Mouse (Mus musculus) inflammation-experienced regulatory T-cells, adult 6 months (primary cell): Measurements from ENCODE around the gene Atxn7l2. TPM values are rescaled to one million over a fixed set of nuclear protein-coding genes. Genes with fewer than 3 reads are reported as not detected.
"Not testable (repeated sequence)": the region's sequence is repeated elsewhere in the genome, so short reads cannot be mapped to it uniquely, and the experiment has no call there.

Experiments
- ATAC-seq: one replicate; pipeline ENCODE4 v1.8.0; 2017
- polyA plus RNA-seq, 3 experiments: library from polyadenylated mRNA; unstranded; fragments of 100-300 nt; shearing (Covaris generic); gene quantifications; one replicate each; pipeline ENCODE4 v1.2.1; 2017

Atxn7l2 gene
- 1 to 10 TPM; 4.7 to 5.9 (median 5.6) TPM for polyA plus RNA-seq

DNA sequence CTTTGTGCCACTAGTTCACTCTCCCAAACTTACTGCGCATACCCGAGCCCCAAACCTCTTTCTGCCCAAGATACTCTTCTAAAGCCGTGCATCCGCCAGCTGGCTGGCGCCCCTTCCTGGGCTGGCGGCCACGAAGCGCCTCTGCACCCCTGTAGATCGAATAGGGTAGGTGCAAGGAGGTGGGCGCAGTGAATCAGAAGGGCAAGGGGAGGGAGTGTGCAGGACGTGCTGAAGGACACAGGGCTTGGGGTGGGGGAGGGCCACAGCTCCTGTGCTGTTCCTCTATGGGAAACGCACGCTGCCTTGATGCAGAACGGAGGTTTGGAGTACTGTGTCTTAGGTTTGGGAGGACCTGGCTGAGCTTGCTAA lies at the start of gene Atxn7l2:
Gene Atxn7l2 (minus strand): TSS at position 164 of the 369 bp plus-strand sequence.
- ATAC-seq, result peak; percentile 84

DNA sequence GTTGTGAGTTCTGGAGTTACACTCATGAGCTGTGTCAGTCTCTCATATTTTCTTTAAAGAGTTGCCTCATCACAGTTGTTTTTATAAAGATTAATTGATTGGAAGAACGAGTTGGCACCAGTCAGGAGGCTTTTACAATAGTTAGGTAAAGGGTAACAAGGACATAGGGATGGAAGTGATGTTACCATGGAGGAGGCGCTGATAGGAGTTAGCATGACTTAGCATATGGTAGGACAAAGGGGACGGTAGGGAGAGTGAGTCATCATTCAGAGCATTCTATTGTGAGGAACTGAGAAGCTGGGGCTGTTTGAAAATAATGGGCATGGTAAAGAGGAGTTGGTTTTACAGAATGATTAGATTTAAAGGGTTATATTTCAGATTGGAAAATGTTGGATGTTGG lies 48.6 kb upstream of the Atxn7l2 start:
- ATAC-seq, result no peak

DNA sequence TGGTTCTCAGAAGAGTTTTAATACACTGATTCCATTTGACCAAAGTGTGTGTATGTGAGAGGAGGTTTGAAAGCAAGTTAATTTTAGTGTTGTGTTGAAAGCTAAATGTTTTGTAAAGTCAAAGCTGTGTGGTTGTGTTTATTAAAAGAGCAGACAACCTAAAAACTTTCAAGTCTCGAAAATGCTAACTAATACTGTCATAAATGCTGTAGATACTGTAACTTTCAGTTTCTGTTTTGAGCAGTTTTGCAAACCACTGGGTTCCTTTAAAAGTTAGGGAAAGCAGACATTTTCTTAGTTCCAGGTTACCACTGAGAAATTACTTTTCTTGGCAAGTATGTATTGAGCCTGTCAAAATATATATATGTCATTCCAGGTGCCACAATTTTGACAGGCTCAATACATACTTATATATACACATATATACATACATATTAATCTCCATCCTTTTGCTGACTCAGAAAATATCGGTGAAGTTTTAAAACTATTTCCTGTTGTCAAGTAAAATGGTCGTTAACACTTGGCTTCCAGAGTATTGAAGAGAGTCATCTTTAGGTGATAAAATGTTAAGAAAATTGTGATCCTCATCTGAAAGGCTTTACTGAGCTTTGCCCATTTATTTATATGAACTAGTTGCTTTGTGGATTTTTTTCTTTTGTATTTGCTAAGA lies 47.2 kb upstream of the Atxn7l2 start:
- no peak for ATAC-seq

DNA sequence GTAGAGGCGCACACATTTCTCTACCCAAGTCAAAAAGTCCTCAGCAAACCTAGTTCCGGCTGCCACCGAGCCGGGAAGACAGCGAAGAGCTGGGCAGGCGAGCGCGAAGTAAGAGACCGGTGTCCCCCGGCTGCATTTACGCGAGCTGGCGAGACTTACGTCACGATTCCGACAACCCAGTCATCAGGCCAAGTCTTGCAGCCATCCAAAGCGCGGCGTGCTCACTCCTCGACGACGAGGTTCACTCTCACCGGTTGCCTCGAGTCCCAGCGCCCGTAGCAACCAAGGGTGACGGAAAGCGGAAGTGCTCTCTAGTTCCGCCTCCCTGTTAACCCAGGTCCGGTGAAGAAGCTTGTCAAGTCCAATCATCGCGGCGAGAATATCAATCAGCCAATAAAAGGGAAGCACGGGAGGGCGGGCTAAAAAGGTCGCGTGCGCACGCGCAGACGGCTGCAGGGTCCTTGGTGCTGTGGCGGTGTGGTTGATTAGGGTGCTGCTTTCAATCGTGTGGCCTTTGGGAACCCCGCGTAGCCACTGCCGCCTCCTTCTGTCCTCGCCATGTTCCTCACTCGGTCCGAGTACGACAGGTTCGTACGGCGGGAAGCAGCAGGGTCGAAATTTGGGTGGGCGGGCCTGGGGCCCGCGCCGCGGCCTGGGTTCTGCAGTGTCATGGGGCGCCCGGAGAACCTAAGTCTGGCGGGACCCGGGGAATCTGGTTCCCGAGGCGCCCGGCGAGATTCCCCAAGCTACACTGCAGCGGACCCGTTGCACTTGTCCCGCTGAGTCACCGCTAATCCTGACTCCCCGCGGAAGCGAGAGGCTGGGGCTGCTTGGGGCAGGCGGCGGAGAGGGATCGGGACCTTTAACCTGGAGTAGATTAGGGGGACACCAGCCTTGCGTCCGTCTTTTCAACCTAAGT lies 46.2 kb upstream of the Atxn7l2 start, which contains the start of gene Psma5:
Gene Psma5 (plus strand): TSS at position 208 of the 919 bp plus-strand sequence.
- peak; percentile 100 for ATAC-seq

GRCm38 (mm10) chr3:108246857-108247256 lies 36.1 kb upstream of the Atxn7l2 start:
- no peak for ATAC-seq

GRCm38 (mm10) chr3:108241243-108241839 lies 30.6 kb upstream of the Atxn7l2 start:
- no peak for ATAC-seq

GRCm38 (mm10) chr3:108237474-108238102 lies 26.9 kb upstream of the Atxn7l2 start:
- not testable (repeated sequence) for ATAC-seq

- ATAC-seq, result no peak
These were observed 20.9 kb upstream of the Atxn7l2 start for GRCm38 (mm10) chr3:108231646-108232045.

DNA sequence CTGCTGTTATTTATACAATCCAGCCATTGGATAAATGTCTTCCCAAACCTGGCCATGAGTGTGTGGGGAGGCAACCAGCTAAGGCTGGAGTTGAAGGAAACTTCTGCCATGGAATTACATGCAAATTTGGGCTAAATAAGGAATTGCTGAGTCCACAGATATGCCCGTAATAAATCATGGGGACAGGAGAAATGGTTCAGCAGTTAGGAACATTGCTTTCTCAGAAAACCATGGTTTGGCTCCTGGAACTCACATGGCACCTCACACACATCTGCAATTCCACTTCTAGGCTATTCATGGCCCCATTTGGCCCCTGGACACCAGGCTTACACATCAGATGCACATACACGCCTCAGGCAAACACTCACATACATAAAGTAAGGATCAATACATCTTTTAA lies 16.8 kb upstream of the Atxn7l2 start:
- no peak for ATAC-seq

- ATAC-seq, result peak; percentile 38
These were observed 16.0 kb upstream of the Atxn7l2 start, which contains the start of gene Sypl2 for GRCm38 (mm10) chr3:108226558-108227350. Gene Sypl2, minus strand, starts transcription at chr3:108226648.

DNA sequence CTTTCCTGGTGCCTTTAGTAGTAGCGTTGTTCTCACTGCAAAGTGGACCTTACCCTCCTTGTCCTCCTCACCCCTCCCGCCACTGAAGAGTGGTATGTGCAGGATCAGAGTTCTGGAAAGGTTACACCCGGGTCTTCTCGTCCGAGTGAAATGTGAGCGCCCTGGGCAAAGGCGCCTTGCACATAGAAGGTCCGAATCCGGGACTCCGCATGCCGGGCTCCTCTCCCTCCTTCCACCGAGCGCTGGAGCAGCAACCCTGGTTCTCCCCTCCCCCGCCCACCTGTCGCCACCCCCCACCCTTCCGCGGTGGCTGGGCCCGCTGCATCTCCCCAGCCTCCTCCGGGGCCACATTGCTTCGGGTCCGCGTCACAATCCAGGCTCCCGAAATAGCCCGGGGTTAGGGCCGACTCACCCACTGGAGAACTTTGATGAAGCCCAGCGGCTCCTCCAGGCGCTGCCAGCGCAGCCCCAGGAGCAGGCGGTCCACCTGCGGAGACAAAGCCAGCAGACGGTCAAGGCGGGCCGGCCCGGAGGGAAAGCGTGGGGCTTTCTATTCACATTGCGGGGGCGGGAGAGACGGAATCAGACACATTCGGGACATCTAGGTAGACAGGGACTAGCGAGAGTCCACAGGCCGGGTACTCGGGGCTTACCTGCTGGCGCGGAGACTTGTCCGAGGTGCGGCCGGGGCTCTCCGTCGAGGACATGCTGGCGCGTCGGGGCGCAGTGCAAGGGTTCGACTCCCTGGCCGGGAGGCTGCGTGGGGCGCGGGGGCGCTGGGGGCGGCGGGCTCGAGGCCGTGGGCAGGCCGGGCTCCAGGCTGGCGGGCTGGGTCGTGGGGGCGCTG lies 15.2 kb upstream of the Atxn7l2 start:
- ATAC-seq, result peak; percentile 22

- no peak for ATAC-seq
These were observed 9.9 kb upstream of the Atxn7l2 start for GRCm38 (mm10) chr3:108220661-108221060.

DNA sequence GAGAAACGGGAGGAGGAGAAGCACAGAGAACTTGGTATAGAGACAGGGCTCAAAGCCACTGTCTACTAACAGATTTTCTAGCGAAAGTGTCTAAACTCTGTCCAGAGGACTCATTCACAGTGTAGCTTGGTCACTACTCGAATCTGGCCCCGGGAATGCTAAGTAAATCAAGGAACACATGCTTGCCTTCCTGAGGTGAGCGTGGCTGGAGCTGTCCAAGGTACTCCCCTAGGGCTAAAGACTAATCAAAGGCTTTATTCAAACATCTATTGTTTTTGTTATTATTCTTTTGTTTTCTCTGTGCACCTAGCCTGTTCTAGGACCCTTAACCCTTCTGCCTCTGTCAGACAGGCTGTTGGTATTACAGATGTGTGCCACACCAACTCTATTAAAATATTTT lies 4.0 kb upstream of the Atxn7l2 start:
- ATAC-seq, result no peak

GRCm38 (mm10) chr3:108212406-108212805 lies 1.7 kb upstream of the Atxn7l2 start:
- no peak for ATAC-seq

DNA sequence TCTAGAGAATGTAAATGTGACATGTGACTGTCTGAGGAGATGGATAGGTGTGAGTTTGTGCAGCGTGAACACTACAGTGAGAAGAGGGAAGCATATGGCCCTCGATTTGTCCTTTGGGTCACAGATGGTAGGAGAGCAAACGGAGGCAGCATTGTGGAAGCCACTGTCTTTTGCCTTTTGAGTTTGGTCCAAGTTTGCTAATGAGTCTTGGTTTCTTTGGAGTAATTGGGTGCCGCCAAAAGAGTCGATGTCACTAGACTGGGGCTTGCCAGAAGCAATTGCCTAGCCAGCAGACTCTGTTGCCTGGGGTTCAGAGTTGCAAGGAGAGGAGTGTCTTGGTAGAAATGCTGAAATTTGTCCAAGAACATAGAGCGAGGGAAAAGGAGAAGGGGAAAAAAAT lies 1.1 kb upstream of the Atxn7l2 start:
- no peak for ATAC-seq

- peak; percentile 94 for ATAC-seq
These were observed 576 bp downstream of the Atxn7l2 start for GRCm38 (mm10) chr3:108209946-108210770.

DNA sequence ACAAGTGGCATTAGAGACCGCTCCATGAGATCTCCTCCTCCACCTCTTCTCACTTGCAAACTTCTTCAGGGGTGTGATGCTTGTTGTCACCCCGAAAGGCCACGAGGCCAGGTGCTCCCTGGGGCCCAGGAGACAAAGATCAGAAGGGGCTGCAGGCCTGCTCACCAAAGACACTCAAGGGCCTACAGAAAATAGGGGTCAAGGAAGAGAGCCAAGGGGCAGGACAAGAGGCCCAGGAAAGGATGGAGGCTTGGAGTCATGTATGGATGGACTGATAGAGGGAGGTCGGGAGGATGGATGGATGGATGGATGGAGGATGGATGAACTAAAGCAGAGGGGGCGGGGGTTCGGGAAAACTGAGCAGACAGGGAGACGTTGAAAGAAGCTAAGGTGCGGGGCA lies 1.2 kb downstream of the Atxn7l2 start:
- ATAC-seq, result no peak

DNA sequence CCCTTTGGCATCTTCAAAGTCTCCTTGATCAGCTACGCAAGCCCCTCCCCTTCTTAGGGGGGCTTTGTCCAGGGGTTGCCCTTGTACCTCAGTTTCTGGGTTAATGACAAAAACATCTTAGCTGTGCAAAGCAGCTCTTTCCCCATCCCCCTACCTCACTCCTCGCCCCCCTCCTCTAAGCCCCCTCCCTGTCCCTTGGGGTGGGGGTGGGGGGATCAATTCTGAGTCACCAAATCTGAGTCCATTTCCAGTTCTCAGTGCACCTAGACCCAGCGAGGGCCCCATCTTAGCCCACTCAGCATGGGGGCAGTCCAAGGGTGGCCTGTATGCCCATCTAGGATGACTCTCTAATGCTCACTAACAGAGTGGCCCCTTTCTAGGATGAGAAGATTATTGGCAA lies 1.7 kb downstream of the Atxn7l2 start:
- ATAC-seq, result no peak

- no peak for ATAC-seq
These were observed 3.9 kb downstream of the Atxn7l2 start for GRCm38 (mm10) chr3:108206731-108207375.
